Mouse (Mus musculus): Measurements from ENCODE around the gene Snx29.

DNA sequence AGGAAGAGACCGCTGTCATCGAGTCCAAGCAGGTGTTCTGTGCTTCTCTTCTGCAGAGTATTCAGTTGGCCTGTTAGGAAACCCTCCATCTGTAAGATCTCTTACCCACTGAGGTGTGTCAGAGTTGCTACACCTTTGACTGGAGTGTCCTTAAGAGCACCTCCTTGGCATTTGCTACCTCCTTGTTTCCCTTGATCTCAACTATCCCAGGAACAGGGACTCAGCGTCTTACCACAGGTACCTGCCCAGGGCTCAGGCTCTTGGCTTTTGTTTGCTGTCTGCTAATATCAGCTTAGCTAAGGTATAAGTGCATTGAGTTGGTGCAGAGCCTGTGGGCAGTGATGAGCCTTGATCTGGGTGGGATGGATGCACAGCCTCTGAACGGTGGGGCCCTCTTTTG, 124.3 kb downstream of the Snx29 start:
- TF ChIP-seq CTCF (IDR thresholded peaks at IDR 0.05; ENCODE audit: low read depth, low read length) (no peak), POLR2A (IDR thresholded peaks at IDR 0.05; ENCODE audit: borderline replicate concordance, low read depth, low read length) (no peak)
